Mouse (Mus musculus) olfactory bulb, adult 2 months (tissue): ENCODE measurements around the gene Elk3. TPM values are rescaled to one million over a fixed set of nuclear protein-coding genes. Genes with fewer than 3 reads are reported as not detected.

Source experiments
- H3K27ac ChIP-seq: fragments of 200-500 bp; 2 replicates; pipeline ENCODE4 v1.5.1; 2012; ENCODE audit warnings: low read depth, low read length; ENCODE audit not compliant: insufficient read depth
- H3K4me1 ChIP-seq: fragments of 200-500 bp; 2 replicates; pipeline ENCODE4 v1.6.1; 2012; ENCODE audit warnings: low read length; ENCODE audit not compliant: control insufficient read depth, insufficient read depth
- H3K4me3 ChIP-seq: fragments of 200-500 bp; 2 replicates; pipeline ENCODE4 v1.5.1; 2012; ENCODE audit warnings: mild to moderate bottlenecking, low read depth, low read length, moderate library complexity; ENCODE audit not compliant: insufficient read depth
- CTCF ChIP-seq: fragments of 200-500 bp; IDR thresholded peaks from 2 replicates; pipeline ENCODE4 v1.5.1; 2012; ENCODE audit warnings: low read depth, mild to moderate bottlenecking, low read length, moderate library complexity; ENCODE audit not compliant: insufficient read depth
- POLR2A ChIP-seq: fragments of 200-500 bp; IDR thresholded peaks from 2 replicates; pipeline ENCODE4 v1.6.1; 2012; ENCODE audit warnings: mild to moderate bottlenecking, low read depth, low read length, moderate library complexity; ENCODE audit not compliant: insufficient read depth
- WGBS: fragments of 180-500 bp; shearing (Covaris S2); methylation state at CpG from one replicate; pipeline ENCODE4 v1.1.7; 2018; 5-methylcytosine and 5-hydroxymethylcytosine counted together
- polyA plus RNA-seq: library from polyadenylated mRNA; stranded (reverse); fragments of >200 nt; gene quantifications from 2 replicates; pipeline ENCODE4 v1.2.4, GENCODE M21; 2012; ENCODE audit warnings: low replicate concordance; ENCODE audit not compliant: missing spikeins, insufficient read depth, insufficient read length

Elk3 gene
- polyA plus RNA-seq, 1 experiment, result not detected

DNA sequence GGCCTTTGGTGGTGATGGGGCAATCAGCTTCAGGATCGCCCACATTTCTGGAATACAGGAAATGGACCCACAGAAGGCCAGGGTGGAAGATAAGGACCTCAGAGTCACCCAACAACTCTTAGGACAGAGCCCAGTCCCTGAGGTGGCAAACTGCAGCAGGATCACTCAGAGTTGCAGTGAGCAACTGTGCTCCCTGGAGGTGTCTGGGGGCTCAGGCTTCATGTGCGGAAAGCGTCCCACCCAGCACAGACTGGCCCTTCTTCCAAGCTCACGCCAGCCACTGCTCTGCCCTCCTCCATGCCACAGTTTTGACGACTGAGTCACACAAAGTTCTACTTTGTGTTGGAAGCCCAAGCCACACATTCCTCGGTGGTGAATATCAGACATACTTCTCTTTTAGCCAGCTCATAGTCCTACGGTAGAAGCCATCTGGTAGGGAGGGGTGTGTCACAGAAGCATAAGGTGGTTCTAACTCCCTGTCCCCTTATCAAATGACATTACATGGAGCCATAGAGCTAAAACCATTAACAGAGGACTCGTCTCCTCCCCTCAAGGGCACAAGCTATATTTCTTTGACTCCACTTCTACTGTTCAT lies 23.3 kb downstream of the Elk3 start:
- 85% methylated on average over 8 of the region's 8 CpGs for WGBS
- Histone ChIP-seq H3K4me3 (no peak overlapping the region), H3K27ac (no peak overlapping the region), H3K4me1 (peaks cover 9% of the 10 kb centered on the region)
- no peak for TF ChIP-seq POLR2A
- TF ChIP-seq CTCF, result no peak

DNA sequence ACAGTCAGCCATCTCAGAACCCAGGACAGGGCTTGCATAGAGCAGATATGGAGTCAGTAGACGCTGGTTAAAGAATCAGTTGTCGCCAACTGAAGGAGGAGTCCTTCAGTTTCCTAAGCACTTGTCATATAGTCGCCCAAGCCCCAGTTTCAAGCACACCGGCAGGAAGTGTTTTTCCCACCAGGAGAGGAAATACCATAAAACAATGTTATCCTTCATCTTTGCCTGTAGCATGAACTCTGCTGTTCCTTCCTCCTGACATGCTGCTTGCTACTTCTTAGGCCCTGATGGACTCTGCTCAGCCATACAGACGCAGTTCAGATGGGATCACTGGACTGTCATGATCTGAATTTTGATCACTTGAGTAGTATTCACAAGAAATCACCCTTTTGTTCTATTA lies 25.4 kb downstream of the Elk3 start:
- Histone ChIP-seq H3K4me3 (no peak overlapping the region), H3K27ac (no peak overlapping the region), H3K4me1 (peaks cover 24% of the 10 kb centered on the region)
- 93% methylated on average over 5 of the region's 5 CpGs for WGBS
- TF ChIP-seq CTCF (no peak), POLR2A (no peak)

DNA sequence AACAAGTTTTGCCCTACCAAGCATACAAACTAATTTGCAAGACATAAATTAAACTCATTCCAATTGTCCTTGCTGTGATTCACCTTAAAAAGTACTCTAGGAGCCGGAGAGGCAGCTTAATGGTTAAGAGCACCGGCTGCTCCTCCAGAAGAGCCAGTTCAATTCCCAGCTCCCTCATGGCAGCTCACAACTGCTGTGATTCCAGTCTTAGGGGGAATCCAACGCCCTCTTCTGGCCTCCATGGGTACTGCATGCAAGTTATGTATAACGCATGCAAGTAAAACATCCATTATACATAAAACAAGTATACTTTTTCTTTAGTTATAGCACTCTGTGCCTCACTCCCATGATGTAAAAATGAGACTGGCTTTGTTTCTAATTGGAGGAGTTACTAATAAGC lies 27.7 kb downstream of the Elk3 start:
- Histone ChIP-seq H3K27ac (no peak overlapping the region), H3K4me3 (no peak overlapping the region), H3K4me1 (peaks cover 32% of the 10 kb centered on the region)
- TF ChIP-seq CTCF, result peak; percentile 57; the same call in 1 of the 2 replicates
- no peak for TF ChIP-seq POLR2A
- WGBS, result 74% methylated on average over 4 of the region's 4 CpGs

DNA sequence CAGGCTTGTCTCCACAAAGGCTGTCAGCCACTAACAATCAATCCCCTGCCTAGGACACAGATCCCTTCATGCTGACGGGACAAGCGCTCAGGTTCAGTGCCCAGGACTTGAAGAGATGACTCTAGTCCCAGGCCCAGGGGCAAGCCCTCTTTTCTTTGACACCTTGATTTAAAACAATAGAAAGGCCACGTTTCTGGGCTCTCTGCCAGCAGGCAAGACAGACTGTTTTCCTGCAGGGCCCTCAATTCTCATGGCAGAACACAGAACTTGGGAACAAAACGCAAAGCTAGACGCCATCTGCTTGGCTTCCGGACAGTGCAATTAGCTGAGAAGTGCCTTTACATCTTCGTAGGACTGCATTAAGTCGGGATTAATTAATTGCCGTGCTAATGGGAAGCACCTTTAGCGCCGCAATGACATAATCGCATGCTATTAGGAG lies 28.4 kb downstream of the Elk3 start:
- H3K27ac ChIP-seq, result peak overlapping the region; percentile 38; the same call in 1 of the 2 replicates
- WGBS, result 27% methylated on average over 12 of the region's 12 CpGs
- TF ChIP-seq CTCF (no peak), POLR2A (no peak)
- peaks cover 38% of the 10 kb centered on the region for H3K4me1 ChIP-seq
- H3K4me3 ChIP-seq, result no peak overlapping the region

DNA sequence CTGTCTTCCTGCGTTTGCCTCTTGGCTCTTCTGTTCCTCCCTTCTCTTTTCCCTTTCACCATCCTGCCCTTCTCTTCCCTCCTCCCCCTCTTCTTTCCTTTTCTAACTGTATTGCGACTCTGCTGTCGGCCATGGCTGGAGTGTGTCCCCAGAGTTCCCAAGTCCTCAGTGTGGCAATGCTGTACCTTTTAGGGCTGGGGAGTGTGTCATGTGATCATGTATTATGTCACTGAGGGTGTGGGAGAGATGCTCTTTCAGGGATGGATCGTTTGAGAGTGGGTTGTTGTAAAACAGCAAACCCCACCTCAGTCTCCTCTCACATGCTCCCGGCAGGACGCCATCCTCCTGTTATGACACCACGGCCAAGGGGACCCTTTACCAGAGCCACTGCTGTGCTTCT lies 29.8 kb downstream of the Elk3 start:
- TF ChIP-seq CTCF (no peak), POLR2A (no peak)
- WGBS, result 33% methylated on average over 7 of the region's 7 CpGs
- peak overlapping the region; percentile 62 for H3K27ac ChIP-seq
- H3K4me1 ChIP-seq, result peaks cover 46% of the 10 kb centered on the region
- H3K4me3 ChIP-seq, result no peak overlapping the region

DNA sequence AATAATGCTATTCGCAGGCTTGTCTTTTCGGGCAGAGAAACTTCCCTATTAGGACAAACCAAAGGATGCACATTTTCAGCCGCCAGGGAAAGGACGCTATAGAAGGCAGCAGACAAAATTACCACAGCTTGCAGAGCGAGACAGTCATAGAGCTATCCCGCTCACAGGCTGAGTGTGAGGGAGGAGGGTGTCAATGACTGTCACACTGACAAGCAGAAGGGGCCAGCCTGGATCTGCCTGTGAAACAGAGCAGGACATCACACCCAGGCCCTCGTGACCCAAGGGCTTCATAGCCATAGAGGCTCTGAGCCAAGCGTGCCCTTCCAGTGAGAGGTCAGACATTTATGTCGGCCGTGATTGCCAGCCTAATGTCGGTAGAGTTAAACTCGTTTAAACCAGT lies 30.3 kb downstream of the Elk3 start:
- WGBS, result 31% methylated on average over 12 of the region's 12 CpGs
- Histone ChIP-seq H3K4me3 (no peak overlapping the region), H3K4me1 (peaks cover 49% of the 10 kb centered on the region), H3K27ac (peak overlapping the region; percentile 62)
- no peak for TF ChIP-seq CTCF
- TF ChIP-seq POLR2A, result no peak

DNA sequence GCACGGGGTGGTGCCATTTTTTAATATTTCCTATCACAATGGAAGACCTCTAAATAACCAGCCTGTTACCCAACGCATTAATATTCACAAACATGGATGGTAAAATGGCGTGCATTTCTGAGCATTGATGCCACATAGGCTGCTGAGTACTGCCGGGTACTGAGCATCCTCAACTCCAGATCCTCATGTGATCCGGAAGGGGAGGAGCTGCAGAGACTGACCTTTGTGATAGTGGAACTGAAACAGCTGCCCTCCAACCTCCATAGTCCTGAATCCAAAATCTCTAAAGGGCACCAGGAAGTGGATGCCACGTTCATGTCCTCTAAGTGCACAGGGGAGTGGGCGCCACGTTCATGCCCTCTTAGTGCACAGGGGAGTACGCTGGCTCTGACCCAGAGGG lies 31.9 kb downstream of the Elk3 start:
- TF ChIP-seq CTCF (no peak), POLR2A (no peak)
- 91% methylated on average over 9 of the region's 9 CpGs for WGBS
- peaks cover 60% of the 10 kb centered on the region for H3K4me1 ChIP-seq
- H3K27ac ChIP-seq, result no peak overlapping the region
- H3K4me3 ChIP-seq, result no peak overlapping the region

DNA sequence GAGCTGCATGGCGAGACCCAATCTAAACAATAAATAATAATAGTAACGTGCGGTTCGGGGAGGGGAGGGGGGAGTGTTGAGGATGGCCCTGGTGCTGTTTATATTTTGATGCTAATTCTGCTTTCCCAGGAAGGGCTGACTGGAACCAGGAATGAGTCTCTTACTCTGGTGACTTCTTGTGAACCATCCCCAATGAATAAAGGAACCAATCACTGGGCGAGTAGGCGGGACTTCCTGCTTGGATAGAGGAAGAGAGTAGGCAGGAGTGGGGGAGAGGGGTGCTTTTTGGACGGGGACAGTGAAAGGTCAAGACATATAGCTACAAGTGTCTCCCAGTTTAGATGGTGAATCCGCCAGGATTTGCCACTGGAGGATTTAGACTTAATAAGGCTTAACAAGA lies 32.6 kb downstream of the Elk3 start:
- 82% methylated on average over 8 of the region's 8 CpGs for WGBS
- H3K4me3 ChIP-seq, result no peak overlapping the region
- no peak overlapping the region for H3K27ac ChIP-seq
- TF ChIP-seq POLR2A, result no peak
- peaks cover 63% of the 10 kb centered on the region for H3K4me1 ChIP-seq

DNA sequence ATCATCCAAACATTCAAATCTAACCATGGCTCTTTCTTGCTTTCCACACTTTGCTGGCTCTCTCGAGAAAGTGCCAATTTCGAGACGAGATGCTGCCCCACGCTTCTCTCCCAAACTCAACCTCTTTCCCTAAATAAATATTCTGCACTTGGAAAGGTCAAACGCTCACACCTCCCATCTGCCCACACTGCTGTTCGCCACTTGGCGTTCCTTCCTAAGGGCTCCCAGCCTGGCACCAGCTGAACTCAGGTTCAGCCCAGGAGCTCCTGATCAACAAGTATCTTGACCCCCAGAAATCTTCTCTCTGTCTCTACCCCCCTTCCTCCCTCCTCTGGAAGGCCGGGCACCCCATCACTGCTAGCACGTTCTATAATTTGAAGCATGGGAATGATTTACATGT lies 34.1 kb downstream of the Elk3 start:
- WGBS, result 15% methylated on average over 9 of the region's 9 CpGs
- peak overlapping the region; percentile 34 for H3K4me3 ChIP-seq
- TF ChIP-seq POLR2A (no peak), CTCF (no peak)

DNA sequence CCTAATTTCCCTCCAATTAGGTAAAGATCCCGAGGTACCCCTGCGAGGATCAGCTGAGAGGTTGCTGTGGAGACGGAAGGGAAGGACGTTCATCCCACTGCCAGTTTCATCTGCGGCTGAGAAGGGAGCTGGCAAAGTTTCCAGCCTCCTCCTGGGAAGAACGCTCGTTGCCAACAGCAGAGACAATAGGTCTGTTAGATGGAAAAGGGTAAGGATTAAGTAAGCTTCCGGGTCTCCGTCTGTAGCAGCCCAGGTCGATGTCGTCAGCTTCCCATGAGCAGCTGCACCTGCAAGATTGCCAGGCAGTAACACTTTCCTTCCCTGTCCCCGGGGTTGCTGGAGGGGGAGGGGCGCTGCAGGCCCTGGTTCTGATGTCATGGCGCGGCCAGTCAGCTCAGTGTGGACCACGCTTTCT lies 34.6 kb downstream of the Elk3 start:
- TF ChIP-seq CTCF (no peak), POLR2A (no peak)
- peak overlapping the region; percentile 34 for H3K4me3 ChIP-seq
- H3K27ac ChIP-seq, result peak overlapping the region; percentile 97
- H3K4me1 ChIP-seq, result peaks cover 69% of the 10 kb centered on the region
- WGBS, result 3% methylated on average over 16 of the region's 16 CpGs

More for the DNA sequence above, 34.1 kb downstream of the Elk3 start:
- Histone ChIP-seq H3K27ac (peak overlapping the region; percentile 97), H3K4me1 (peaks cover 68% of the 10 kb centered on the region)
